Mouse (Mus musculus): ENCODE results near the gene Shld2. TPM values are rescaled to one million over a fixed set of nuclear protein-coding genes. Genes with fewer than 3 reads are reported as not detected.
"Not testable (repeated sequence)": the region's sequence is repeated elsewhere in the genome, so short reads cannot be mapped to it uniquely, and the experiment has no call there.

Gene Shld2
- polyA plus RNA-seq, 1 experiment from 2014 or later: 6.0 TPM

DNA sequence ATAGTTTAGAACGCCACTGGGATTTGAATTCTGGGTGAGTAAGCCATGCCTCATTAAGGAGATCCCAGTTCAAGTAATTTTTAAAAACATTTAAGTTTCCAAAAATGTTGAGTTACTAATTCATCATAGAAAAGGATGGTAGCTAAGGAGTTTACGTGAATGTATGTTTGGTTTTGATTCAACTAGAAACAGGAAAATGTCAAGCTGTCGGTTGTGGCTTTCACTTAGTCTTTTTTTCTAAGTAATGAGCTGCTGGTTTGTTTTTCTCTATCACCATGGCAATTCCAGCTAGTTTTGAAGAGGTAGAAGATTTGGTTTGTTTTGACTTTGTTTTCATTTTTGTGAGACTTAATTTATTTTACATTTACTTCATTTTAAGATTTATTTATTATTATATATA is 7.1 kb upstream of the Shld2 start:
- Histone ChIP-seq H3K4me3 (no peak overlapping the region), H3K4me2 (no peak overlapping the region), H3K4me1 (replicated peaks) (peaks cover 30% of the 10 kb centered on the region), H3K27me3 (no peaks in the 10 kb centered on the region), H3K9me3 (no peaks in the 10 kb centered on the region), H3K9ac (no peak overlapping the region), H3K36me3 (peaks cover 21% of the 10 kb centered on the region), H3K27ac (replicated peaks) (no peak overlapping the region)
- 94% methylated on average over 3 of the region's 3 CpGs for WGBS
- ATAC-seq (ENCODE audit: low read depth): no peak

DNA sequence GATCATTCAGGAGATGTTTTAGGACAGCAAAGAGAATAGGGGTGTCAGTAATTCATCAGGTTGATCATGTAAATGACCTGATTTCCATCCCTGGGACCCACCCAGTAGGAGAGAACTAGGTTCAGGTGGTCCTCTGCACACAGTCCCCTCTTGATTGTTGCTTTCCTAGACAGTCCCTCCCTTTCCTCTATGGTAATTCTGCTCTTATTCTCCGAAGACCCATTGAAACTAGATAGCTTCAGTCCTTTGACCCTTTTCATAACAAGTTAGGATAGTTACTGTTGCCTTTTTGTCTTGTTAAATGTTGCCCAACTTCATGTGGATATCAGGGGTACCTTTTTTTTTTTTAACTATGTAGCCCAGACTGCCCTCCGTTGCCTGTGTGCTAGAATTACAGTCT is 6.1 kb upstream of the Shld2 start:
- H3K4me3 ChIP-seq: no peak overlapping the region
- peaks cover 17% of the 10 kb centered on the region for H3K36me3 ChIP-seq
- peaks cover 38% of the 10 kb centered on the region for H3K4me1 ChIP-seq (replicated peaks)
- no peaks in the 10 kb centered on the region for H3K9me3 ChIP-seq
- no peaks in the 10 kb centered on the region for H3K27me3 ChIP-seq
- H3K9ac ChIP-seq: no peak overlapping the region
- no peak for ATAC-seq (ENCODE audit: low read depth)
- no peak overlapping the region for H3K4me2 ChIP-seq
- no peak overlapping the region for H3K27ac ChIP-seq (replicated peaks)
- WGBS: 95% methylated on average over 2 of the region's 2 CpGs

DNA sequence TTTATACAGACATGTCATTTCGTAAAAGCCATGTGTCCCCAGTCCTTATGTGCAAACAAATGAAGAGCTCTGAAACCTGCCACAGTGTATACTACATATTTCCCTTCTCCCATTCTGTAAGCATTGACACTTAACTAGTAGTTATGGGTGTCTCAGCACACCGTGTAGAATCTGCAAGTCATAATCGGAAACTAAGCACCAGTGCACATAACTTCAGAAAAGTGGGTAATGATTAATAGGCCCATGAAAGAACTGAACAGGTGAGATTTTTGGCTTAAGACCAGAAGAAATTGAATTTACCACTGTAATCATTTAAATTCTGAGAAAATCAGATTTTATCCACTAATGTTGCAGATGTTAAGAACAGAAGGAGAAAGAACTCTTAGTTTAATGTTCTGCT is 4.5 kb upstream of the Shld2 start:
- Histone ChIP-seq H3K4me2 (no peak overlapping the region), H3K4me1 (replicated peaks) (peaks cover 41% of the 10 kb centered on the region), H3K27ac (replicated peaks) (no peak overlapping the region), H3K9me3 (no peaks in the 10 kb centered on the region), H3K36me3 (peaks cover 4% of the 10 kb centered on the region), H3K27me3 (no peaks in the 10 kb centered on the region), H3K9ac (no peak overlapping the region), H3K4me3 (no peak overlapping the region)
- WGBS: 88% methylated on average over 3 of the region's 3 CpGs
- no peak for ATAC-seq (ENCODE audit: low read depth)

DNA sequence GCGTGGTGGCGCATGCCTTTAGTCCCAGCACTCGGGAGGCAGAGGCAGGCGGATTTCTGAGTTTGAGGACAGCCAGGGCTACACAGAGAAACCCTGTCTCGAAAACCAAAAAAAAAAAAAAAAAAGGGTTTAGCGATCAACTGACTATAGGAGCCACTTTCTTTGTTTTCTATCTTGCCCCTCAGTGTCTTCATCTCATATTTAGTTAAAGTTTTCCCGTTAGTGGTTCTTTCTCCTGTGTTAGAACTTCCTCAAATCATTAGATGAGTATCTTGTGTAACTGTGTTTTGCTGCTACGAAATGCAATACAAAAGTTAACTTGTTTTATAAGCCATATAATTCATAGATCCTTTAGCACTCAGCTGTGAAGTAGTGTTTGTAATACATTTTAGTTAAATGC is 4.1 kb upstream of the Shld2 start:
- not testable (repeated sequence) for H3K9ac ChIP-seq; H3K36me3 ChIP-seq; H3K27me3 ChIP-seq; H3K27ac ChIP-seq (replicated peaks); H3K9me3 ChIP-seq; ATAC-seq (ENCODE audit: low read depth); H3K4me3 ChIP-seq
- 88% methylated on average over 8 of the region's 8 CpGs for WGBS
- Histone ChIP-seq H3K4me2 (peak overlapping the region; percentile 89; the same call in 1 of the 2 replicates), H3K4me1 (replicated peaks) (peaks cover 45% of the 10 kb centered on the region)

DNA sequence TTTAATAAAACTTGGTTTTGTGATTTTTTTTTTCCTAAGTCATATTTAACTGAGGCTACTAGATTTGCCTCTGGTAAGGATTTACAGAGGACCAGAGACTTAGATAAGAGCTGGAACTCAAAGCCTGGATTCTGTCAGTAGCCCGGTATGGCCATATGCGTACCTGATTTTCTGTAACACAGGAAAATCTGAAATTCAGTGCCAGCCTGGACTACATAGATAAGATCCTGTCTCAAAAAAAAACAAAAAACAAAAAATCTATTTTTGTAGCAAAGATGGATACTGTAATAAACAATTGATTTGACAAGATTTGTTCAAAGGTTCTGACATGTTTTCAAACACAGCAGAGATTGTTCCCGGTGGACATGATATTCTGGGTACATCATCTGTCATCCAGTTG is 3.3 kb upstream of the Shld2 start:
- Histone ChIP-seq H3K4me1 (replicated peaks) (peaks cover 47% of the 10 kb centered on the region), H3K9me3 (no peaks in the 10 kb centered on the region), H3K27ac (replicated peaks) (no peak overlapping the region), H3K4me2 (peak overlapping the region; percentile 89), H3K36me3 (no peaks in the 10 kb centered on the region), H3K27me3 (no peaks in the 10 kb centered on the region), H3K9ac (0 out of 2 replicates have a peak overlapping the region, but pooled peaks have one; percentile 98), H3K4me3 (peak overlapping the region; percentile 98; the same call in 1 of the 2 replicates)
- 89% methylated on average over 3 of the region's 3 CpGs for WGBS
- ATAC-seq (ENCODE audit: low read depth): no peak

DNA sequence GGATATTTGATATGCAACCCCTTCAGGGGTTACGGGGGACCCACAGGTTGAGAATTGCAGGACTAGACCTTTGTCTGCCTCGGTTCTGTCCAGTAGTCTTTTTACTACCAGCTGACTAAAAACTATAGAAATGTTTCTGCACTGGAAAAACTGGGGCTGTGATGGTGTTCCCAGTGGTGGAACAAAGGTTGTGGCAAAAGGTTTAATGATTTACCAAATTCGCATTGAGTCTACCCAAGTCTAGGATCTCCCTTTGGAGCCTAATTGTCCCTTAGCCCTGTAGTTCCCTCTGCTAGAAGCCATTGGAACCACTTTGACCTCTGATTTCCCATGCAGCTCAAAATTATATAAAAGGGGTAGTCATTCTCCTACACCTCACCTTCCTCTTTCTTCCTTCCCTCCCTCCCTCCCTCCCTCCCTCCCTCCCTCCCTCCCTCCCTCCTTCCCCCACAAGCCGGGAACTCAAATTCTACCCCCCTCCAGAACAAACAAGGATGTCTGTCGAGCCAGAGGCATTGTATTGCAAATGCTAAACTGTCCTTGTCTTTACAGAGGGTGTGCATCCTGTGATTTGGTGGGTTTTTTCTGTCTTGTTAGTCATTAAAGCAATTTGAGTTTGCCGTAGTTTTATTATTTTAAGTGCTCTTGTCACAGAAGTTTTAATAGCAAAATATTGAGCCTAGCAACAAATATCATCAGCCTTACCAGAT is 2.2 kb upstream of the Shld2 start:
- Histone ChIP-seq H3K4me3 (peak overlapping the region; percentile 98), H3K4me1 (replicated peaks) (peaks cover 47% of the 10 kb centered on the region), H3K4me2 (peak overlapping the region; percentile 89), H3K36me3 (no peaks in the 10 kb centered on the region), H3K27ac (replicated peaks) (no peak overlapping the region), H3K27me3 (no peaks in the 10 kb centered on the region), H3K9me3 (no peaks in the 10 kb centered on the region), H3K9ac (peak overlapping the region; percentile 98)
- no peak for ATAC-seq (ENCODE audit: low read depth)
- 7% methylated on average over 5 of the region's 6 CpGs for WGBS

DNA sequence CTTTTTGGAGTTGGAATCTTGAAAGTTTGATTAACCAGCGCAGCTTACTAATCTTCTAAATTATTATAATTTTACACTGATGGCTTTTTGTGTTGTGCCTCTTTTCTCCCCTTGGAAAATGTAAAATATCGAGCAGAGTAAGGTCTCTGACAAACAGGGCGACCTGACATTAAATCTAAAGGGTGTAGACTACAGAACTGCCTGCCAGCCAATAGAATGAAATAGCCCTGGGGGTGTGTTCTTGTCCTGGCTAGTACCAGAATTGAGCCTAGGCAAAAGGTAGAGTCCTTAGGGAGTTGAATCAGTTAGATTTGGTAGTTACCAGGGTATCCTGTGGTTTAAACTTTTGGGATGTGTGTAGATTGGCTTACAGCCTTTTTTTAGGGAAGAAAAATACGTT is 1.4 kb upstream of the Shld2 start:
- Histone ChIP-seq H3K27ac (replicated peaks) (peak overlapping the region; percentile 97), H3K9me3 (no peaks in the 10 kb centered on the region), H3K4me1 (replicated peaks) (peaks cover 47% of the 10 kb centered on the region), H3K4me2 (peak overlapping the region; percentile 89), H3K36me3 (no peaks in the 10 kb centered on the region), H3K9ac (peak overlapping the region; percentile 98), H3K27me3 (no peaks in the 10 kb centered on the region), H3K4me3 (peak overlapping the region; percentile 98)
- 2% methylated on average over 4 of the region's 4 CpGs for WGBS
- no peak for ATAC-seq (ENCODE audit: low read depth)

DNA sequence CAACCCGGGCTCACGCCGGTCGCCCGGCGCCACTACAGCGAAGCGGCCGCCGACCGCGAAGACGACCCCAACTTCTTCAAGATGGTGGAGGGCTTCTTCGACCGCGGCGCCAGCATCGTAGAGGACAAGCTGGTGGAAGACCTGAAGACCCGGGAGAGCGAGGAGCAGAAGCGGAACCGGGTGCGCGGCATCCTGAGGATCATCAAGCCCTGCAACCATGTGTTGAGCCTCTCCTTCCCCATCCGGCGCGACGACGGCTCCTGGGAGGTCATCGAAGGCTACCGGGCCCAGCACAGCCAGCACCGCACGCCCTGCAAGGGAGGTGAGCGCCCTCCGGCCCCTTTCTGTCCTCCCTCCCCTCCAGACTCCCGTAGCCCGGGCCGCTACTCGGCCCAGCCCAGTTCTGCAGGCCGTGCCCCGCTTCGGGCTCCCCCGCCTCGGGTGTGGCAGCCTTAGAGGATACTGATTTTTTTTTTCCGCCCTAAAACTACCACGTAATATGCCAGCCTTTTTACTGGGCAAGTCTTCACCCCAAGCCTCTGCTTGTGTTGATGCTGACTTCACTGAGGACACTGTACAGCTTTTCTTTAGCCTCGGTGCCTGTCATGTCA is 833 bp upstream of the Shld2 start:
- Histone ChIP-seq H3K4me2 (peak overlapping the region; percentile 89), H3K27me3 (no peaks in the 10 kb centered on the region), H3K27ac (replicated peaks) (peak overlapping the region; percentile 97), H3K4me1 (replicated peaks) (peaks cover 47% of the 10 kb centered on the region), H3K9ac (peak overlapping the region; percentile 98), H3K36me3 (no peaks in the 10 kb centered on the region), H3K4me3 (peak overlapping the region; percentile 98), H3K9me3 (no peaks in the 10 kb centered on the region)
- peak; percentile 69 for ATAC-seq (ENCODE audit: low read depth)
- under 1% methylated on average over 47 of the region's 47 CpGs for WGBS

DNA sequence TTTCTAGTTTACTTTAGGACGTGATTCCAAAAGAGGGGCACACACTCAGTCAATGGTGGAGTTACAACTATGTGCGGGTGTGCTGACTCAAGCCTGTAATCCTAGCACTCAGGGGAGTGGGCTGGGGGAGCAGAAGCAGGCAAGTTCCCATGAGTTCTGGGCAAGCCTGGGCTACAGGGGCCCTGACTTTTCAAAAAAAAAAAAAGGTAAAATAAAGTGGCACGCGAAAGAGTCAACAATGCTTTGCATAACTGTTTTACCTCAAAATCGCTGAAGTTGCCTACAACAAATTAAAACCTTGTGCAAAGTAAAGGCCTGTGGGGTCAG is 423 bp downstream of the Shld2 start:
- WGBS: 11% methylated on average over 5 of the region's 5 CpGs
- Histone ChIP-seq H3K9me3 (no peaks in the 10 kb centered on the region), H3K36me3 (no peaks in the 10 kb centered on the region), H3K9ac (peak overlapping the region; percentile 98), H3K4me3 (peak overlapping the region; percentile 98), H3K27ac (replicated peaks) (peak overlapping the region; percentile 97), H3K4me1 (replicated peaks) (peaks cover 40% of the 10 kb centered on the region), H3K27me3 (no peaks in the 10 kb centered on the region), H3K4me2 (peak overlapping the region; percentile 89)
- ATAC-seq (ENCODE audit: low read depth): no peak

DNA sequence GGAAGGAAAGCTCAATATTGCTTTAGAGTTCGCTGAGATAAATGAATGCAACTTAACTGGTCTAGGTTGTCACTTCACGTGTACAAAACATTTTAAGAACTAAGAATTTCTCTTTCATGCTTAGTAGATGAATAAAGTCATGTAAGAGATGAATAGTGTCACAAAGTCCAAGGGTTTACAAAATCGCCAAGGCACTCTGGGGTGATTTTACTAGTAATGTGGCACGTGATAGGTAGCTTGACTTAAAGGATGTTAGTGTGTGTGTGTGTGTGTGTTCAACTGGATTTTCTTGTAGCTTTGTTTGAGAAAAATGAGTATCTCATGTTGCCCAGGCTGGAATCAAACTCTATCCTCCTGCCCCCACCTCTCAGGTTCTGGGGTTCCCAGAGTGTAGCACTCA is 1.0 kb downstream of the Shld2 start:
- 92% methylated on average over 4 of the region's 4 CpGs for WGBS
- Histone ChIP-seq H3K36me3 (no peaks in the 10 kb centered on the region), H3K27me3 (no peaks in the 10 kb centered on the region), H3K27ac (replicated peaks) (no peak overlapping the region), H3K4me1 (replicated peaks) (peaks cover 34% of the 10 kb centered on the region), H3K9me3 (no peaks in the 10 kb centered on the region), H3K4me3 (no peak overlapping the region), H3K9ac (no peak overlapping the region), H3K4me2 (no peak overlapping the region; the same call in 1 of the 2 replicates)
- no peak for ATAC-seq (ENCODE audit: low read depth)

DNA sequence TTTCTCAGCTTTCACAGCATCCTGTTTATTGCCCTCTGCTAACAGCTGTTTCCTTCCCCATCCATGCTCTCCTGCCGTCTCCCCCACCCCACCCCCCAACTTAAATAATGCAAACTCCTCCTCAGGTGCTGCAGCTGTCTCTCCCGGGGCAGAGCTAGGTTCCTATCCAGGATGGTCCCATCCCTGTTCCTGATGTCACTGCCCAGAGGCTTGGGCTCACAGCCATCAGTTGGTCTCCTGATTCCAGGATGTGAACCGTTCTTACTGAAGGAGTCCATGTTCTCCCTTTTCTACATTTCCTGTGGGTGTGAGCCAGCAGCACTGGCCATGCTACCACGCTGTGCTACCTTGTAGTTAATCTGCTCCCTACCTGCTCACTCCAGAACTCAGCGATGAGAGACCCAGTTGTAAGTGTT is 7.0 kb downstream of the Shld2 start:
- no peak for ATAC-seq (ENCODE audit: low read depth)
- Histone ChIP-seq H3K4me2 (no peak overlapping the region), H3K27me3 (no peaks in the 10 kb centered on the region), H3K36me3 (no peaks in the 10 kb centered on the region), H3K9ac (no peak overlapping the region), H3K4me1 (replicated peaks) (no peaks in the 10 kb centered on the region), H3K9me3 (no peaks in the 10 kb centered on the region), H3K27ac (replicated peaks) (no peak overlapping the region), H3K4me3 (no peak overlapping the region)
- WGBS: 28% methylated on average over 5 of the region's 5 CpGs

DNA sequence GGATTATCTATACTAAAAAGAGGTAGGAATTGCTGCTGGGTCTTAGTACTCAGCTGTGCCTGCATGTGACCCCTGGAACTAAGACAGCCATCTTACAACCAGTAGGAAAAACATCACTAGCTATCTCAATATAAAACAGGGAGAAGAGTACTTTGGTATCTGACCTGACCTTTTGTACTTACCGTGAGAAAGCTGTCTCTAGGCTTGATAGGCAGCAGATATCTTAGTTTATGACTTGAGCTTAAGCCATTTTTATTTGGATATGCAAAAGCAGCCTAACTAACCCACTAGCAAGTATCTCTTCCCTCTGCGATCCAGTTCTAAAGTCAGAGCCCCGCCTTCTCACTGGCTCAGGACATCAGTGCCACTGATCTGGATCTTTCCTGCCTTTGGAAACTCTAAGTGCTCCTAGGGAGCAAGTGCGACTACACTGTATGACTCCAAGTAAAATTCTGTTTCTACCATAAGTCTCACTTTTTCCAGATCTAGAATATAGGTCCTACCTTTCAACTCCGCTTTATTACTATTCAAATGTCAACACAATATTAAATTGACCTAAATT is 7.5 kb downstream of the Shld2 start:
- no peaks in the 10 kb centered on the region for H3K36me3 ChIP-seq
- no peaks in the 10 kb centered on the region for H3K9me3 ChIP-seq
- no peaks in the 10 kb centered on the region for H3K4me1 ChIP-seq (replicated peaks)
- no peak overlapping the region for H3K4me2 ChIP-seq
- WGBS: 70% methylated on average over 5 of the region's 5 CpGs
- H3K27me3 ChIP-seq: no peaks in the 10 kb centered on the region
- H3K27ac ChIP-seq (replicated peaks): no peak overlapping the region
- ATAC-seq (ENCODE audit: low read depth): no peak
- H3K9ac ChIP-seq: no peak overlapping the region
- H3K4me3 ChIP-seq: no peak overlapping the region
